32 mouse cellular contexts compared by ENCODE assay signal in the genomic region with DNA sequence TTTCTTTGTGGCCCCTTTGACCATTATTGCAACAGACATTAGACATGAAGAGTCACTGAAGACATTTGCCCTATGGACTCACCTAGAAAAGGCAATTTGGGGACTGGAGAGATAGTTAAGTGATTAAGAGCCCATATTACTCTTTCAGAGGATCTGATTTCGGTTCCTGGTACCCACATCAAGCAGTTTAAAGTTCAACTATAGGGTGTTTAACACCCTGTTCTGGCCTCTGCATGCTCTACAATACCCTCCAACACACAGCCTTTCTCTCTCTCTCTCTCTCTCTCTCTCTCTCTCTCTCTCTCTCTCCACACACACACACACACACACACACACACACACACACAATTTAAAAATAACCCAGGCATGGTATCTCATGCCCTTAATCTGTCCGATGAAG. TPM values are rescaled to one million over a fixed set of nuclear protein-coding genes. Genes with fewer than 3 reads are reported as not detected.
DNase-seq lines count a peak whose midpoint lies in the region; ATAC-seq and TF ChIP-seq lines count a peak whose summit lies in the region.
"Had no signal": no experiment of that assay in that cellular context is flagged by ENCODE, and none has a peak within 500 bp of the region (broad histone marks: within the 10 kb centered on the region; RNA-seq: fewer than 3 reads in every experiment).

No protein-coding gene starts in this region.

- no peaks in the 10 kb centered on the region for H3K79me2 ChIP-seq in macrophage (ENCODE audit: inconsistent target)

- H3K9me3 ChIP-seq in intestine, embryonic 15.5 days: no peaks in the 10 kb centered on the region
- H3K9me3 ChIP-seq in hindbrain, embryonic 12.5 days (replicated peaks): no peaks in the 10 kb centered on the region
- H3K9me3 ChIP-seq in forebrain, embryonic 10.5 days: no peaks in the 10 kb centered on the region
- no peaks in the 10 kb centered on the region for H3K9me3 ChIP-seq in midbrain, embryonic 13.5 days
- H3K9me3 ChIP-seq: hindbrain, embryonic 13.5 days had no signal

- no peak overlapping the region for H3K4me3 ChIP-seq in bone marrow macrophage, adult 2 months (ENCODE audit: insufficient read depth, low read length)
- no peak overlapping the region for H3K4me3 ChIP-seq in intestine, embryonic 15.5 days (replicated peaks)
- no peak overlapping the region for H3K4me3 ChIP-seq in macrophage (ENCODE audit: inconsistent target)
- no peak overlapping the region for H3K4me3 ChIP-seq in small intestine, adult 2 months (ENCODE audit: low read depth, low read length)
- no peak overlapping the region for H3K4me3 ChIP-seq in hindbrain, embryonic 12.5 days
- no peak overlapping the region for H3K4me3 ChIP-seq in forebrain, embryonic 10.5 days
- no peak overlapping the region for H3K4me3 ChIP-seq in midbrain, embryonic 13.5 days (replicated peaks)
- H3K4me3 ChIP-seq: heart, adult 2 months; hindbrain, embryonic 13.5 days had no signal

- no peak overlapping the region for H3K9ac ChIP-seq in intestine, embryonic 15.5 days
- H3K9ac ChIP-seq in hindbrain, embryonic 12.5 days: no peak overlapping the region
- H3K9ac ChIP-seq in midbrain, embryonic 13.5 days (replicated peaks): no peak overlapping the region
- H3K9ac ChIP-seq: forebrain, postnatal 0 days; hindbrain, embryonic 13.5 days had no signal

- peaks cover 22% of the 10 kb centered on the region for H3K4me1 ChIP-seq in bone marrow macrophage, adult 2 months (ENCODE audit: control insufficient read depth, insufficient read depth, low read length)
- no peaks in the 10 kb centered on the region for H3K4me1 ChIP-seq in intestine, embryonic 15.5 days (replicated peaks)
- H3K4me1 ChIP-seq in small intestine, adult 2 months (ENCODE audit: control insufficient read depth, insufficient read depth, insufficient read length, low read length): no peaks in the 10 kb centered on the region
- H3K4me1 ChIP-seq in hindbrain, embryonic 12.5 days: no peaks in the 10 kb centered on the region
- no peaks in the 10 kb centered on the region for H3K4me1 ChIP-seq in forebrain, embryonic 10.5 days
- H3K4me1 ChIP-seq in midbrain, embryonic 13.5 days (replicated peaks): no peaks in the 10 kb centered on the region
- H3K4me1 ChIP-seq: hindbrain, embryonic 13.5 days had no signal

- no peaks in the 10 kb centered on the region for H3K36me3 ChIP-seq in intestine, embryonic 15.5 days
- no peaks in the 10 kb centered on the region for H3K36me3 ChIP-seq in macrophage (ENCODE audit: inconsistent target)
- no peaks in the 10 kb centered on the region for H3K36me3 ChIP-seq in small intestine, adult 2 months (ENCODE audit: control insufficient read depth, insufficient read depth, low read length)
- H3K36me3 ChIP-seq in hindbrain, embryonic 12.5 days: no peaks in the 10 kb centered on the region
- no peaks in the 10 kb centered on the region for H3K36me3 ChIP-seq in forebrain, embryonic 10.5 days (replicated peaks)
- H3K36me3 ChIP-seq in midbrain, embryonic 13.5 days: no peaks in the 10 kb centered on the region
- H3K36me3 ChIP-seq: hindbrain, embryonic 13.5 days had no signal

- no peak for DNase-seq in forebrain, embryonic 10.5 days (ENCODE audit: extremely low spot score, low spot score)
- DNase-seq: adrenal gland, adult 8-10 months; adrenal gland, postnatal 25 days; cerebellum, adult 11 months; cerebellum, adult 2 months; cerebellum, adult 9-11 months; cerebellum, postnatal 36 days; forebrain, postnatal 0 days; gastrocnemius, postnatal 25 days; heart, adult 2 months had no signal

- WGBS in intestine, embryonic 15.5 days: 56% methylated on average over 2 of the region's 2 CpGs
- WGBS in macrophage (ENCODE audit: missing documents): 46% methylated on average over 2 of the region's 2 CpGs
- WGBS in small intestine, adult 2 months: 44% methylated on average over 2 of the region's 2 CpGs
- 74% methylated on average over 2 of the region's 2 CpGs for WGBS in hindbrain, embryonic 12.5 days
- WGBS in forebrain, embryonic 10.5 days: 79% methylated on average over 2 of the region's 2 CpGs
- WGBS in midbrain, embryonic 13.5 days: 74% methylated on average over 2 of the region's 2 CpGs

- no peak overlapping the region for H3K4me2 ChIP-seq in intestine, embryonic 15.5 days (replicated peaks)
- no peak overlapping the region for H3K4me2 ChIP-seq in hindbrain, embryonic 12.5 days (replicated peaks)
- no peak overlapping the region for H3K4me2 ChIP-seq in midbrain, embryonic 13.5 days (replicated peaks)
- H3K4me2 ChIP-seq: heart, embryonic 11.5 days; hindbrain, embryonic 13.5 days had no signal

- peak overlapping the region; percentile 86 for H3K27ac ChIP-seq in bone marrow macrophage, adult 2 months (ENCODE audit: insufficient read depth, low read depth, low read length)
- H3K27ac ChIP-seq in intestine, embryonic 15.5 days: no peak overlapping the region
- peak overlapping the region; percentile 71 for H3K27ac ChIP-seq in macrophage
- peak overlapping the region; percentile 35; the same call in 1 of the 2 replicates for H3K27ac ChIP-seq in small intestine, adult 2 months (ENCODE audit: insufficient read depth, low read depth, low read length)
- no peak overlapping the region for H3K27ac ChIP-seq in hindbrain, embryonic 12.5 days
- H3K27ac ChIP-seq in forebrain, embryonic 10.5 days: no peak overlapping the region
- H3K27ac ChIP-seq in midbrain, embryonic 13.5 days: no peak overlapping the region
- H3K27ac ChIP-seq: heart, adult 2 months; hindbrain, embryonic 13.5 days; hindbrain, postnatal 0 days had no signal

- peak; percentile 60 for ATAC-seq in intestine, embryonic 15.5 days
- ATAC-seq in hindbrain, embryonic 12.5 days (ENCODE audit: low FRiP score): no peak
- ATAC-seq in midbrain, embryonic 13.5 days: no peak
- ATAC-seq: activated CD4-positive, CD25-positive, alpha-beta regulatory T cell, adult 4 months; forebrain, embryonic 14.5 days; forebrain, postnatal 0 days; hindbrain, postnatal 0 days; inflammation-experienced regulatory T-cells, adult 6 months had no signal

- TF ChIP-seq CTCF in bone marrow macrophage, adult 2 months (IDR thresholded peaks at IDR 0.05; ENCODE audit: low read depth, low read length): no peak
- no peak for TF ChIP-seq CTCF in small intestine, adult 2 months (IDR thresholded peaks at IDR 0.05; ENCODE audit: extremely low read depth, insufficient read length, insufficient replicate concordance, low read depth, low read length)

- TF ChIP-seq POLR2A in bone marrow macrophage, adult 2 months (IDR thresholded peaks at IDR 0.05; ENCODE audit: borderline replicate concordance, low read depth, low read length): no peak
- TF ChIP-seq POLR2A in small intestine, adult 2 months (IDR thresholded peaks at IDR 0.05; ENCODE audit: low read depth, low read length): no peak

- H3K27me3 ChIP-seq in intestine, embryonic 15.5 days (replicated peaks): no peaks in the 10 kb centered on the region
- H3K27me3 ChIP-seq in small intestine, adult 2 months (ENCODE audit: control insufficient read depth, insufficient read depth, low read length): no peaks in the 10 kb centered on the region
- no peaks in the 10 kb centered on the region for H3K27me3 ChIP-seq in hindbrain, embryonic 12.5 days
- H3K27me3 ChIP-seq in forebrain, embryonic 10.5 days (ENCODE audit: poor library complexity, severe bottlenecking): no peaks in the 10 kb centered on the region
- no peaks in the 10 kb centered on the region for H3K27me3 ChIP-seq in midbrain, embryonic 13.5 days
- H3K27me3 ChIP-seq: hindbrain, embryonic 13.5 days had no signal

RNA-seq across cellular contexts. Expression of a gene that starts 38.6 kb away (rescaled TPM):
- 665 and 747 TPM in 2 replicates for polyA plus RNA-seq in bone marrow macrophage, adult 2 months (2012; ENCODE audit: insufficient read depth, insufficient read length, missing spikeins)
- 281 and 284 TPM in 2 replicates for polyA plus RNA-seq in intestine, embryonic 15.5 days (2015; fragmentation: Nextera tagmentation; extraction: Ambion mirVana)
- total RNA-seq in macrophage (2018; cell fraction: chromatin; rRNA removed): 1,000 to 10,000 TPM in 25 of 26 experiments, 100 to 1,000 TPM in 1; 980 to 3,396 (median 1,945) TPM
- total RNA-seq in macrophage (2018; cell fraction: cytosol; rRNA removed): 100 to 1,000 TPM; 322 to 833 (median 593) TPM
- 1,000 to 10,000 TPM in 22 of 26 experiments, 100 to 1,000 TPM in 4; 882 to 3,224 (median 1,729) TPM for total RNA-seq in macrophage (2018; cell fraction: nucleus; rRNA removed)
- polyA plus RNA-seq in macrophage (2018): 320 to 1,287 TPM (median 826 TPM) in 3 replicates
- 6.8 and 12.4 TPM in 2 replicates for polyA plus RNA-seq in small intestine, adult 2 months (2012; rRNA removed)
- polyA plus RNA-seq in hindbrain, embryonic 12.5 days (2016; fragmentation: Nextera tagmentation; extraction: Ambion mirVana): 72.1 and 78.5 TPM in 2 replicates
- polyA plus RNA-seq in forebrain, embryonic 10.5 days (2016; fragmentation: Nextera tagmentation; extraction: Ambion mirVana): 58.4 and 65.7 TPM in 2 replicates
- polyA plus RNA-seq in midbrain, embryonic 13.5 days (2015; fragmentation: Nextera tagmentation; extraction: Ambion mirVana): 70.8 and 72.8 TPM in 2 replicates

RNA-seq across cellular contexts. Expression of a gene that starts 49.4 kb away (rescaled TPM):
- not detected in 2 replicates for polyA plus RNA-seq in bone marrow macrophage, adult 2 months (2012; ENCODE audit: insufficient read depth, insufficient read length, missing spikeins)
- polyA plus RNA-seq in intestine, embryonic 15.5 days (2015; fragmentation: Nextera tagmentation; extraction: Ambion mirVana): not detected in 2 replicates
- total RNA-seq in macrophage (2018; cell fraction: chromatin; rRNA removed): under 1 TPM in 1 of 26 experiments, not detected in 25; 0.70 TPM
- under 1 TPM in 20 of 26 experiments, not detected in 6; 0.11 to 0.61 (median 0.24) TPM for total RNA-seq in macrophage (2018; cell fraction: cytosol; rRNA removed)
- under 1 TPM in 4 of 26 experiments, not detected in 22; 0.40 to 0.70 (median 0.53) TPM for total RNA-seq in macrophage (2018; cell fraction: nucleus; rRNA removed)
- 0.23 to 0.36 TPM in 2 of 3 replicates, not detected in the other for polyA plus RNA-seq in macrophage (2018)
- not detected in 2 replicates for polyA plus RNA-seq in small intestine, adult 2 months (2012; rRNA removed)
- not detected in 2 replicates for polyA plus RNA-seq in hindbrain, embryonic 12.5 days (2016; fragmentation: Nextera tagmentation; extraction: Ambion mirVana)
- polyA plus RNA-seq in forebrain, embryonic 10.5 days (2016; fragmentation: Nextera tagmentation; extraction: Ambion mirVana): not detected in 2 replicates
- not detected in 2 replicates for polyA plus RNA-seq in midbrain, embryonic 13.5 days (2015; fragmentation: Nextera tagmentation; extraction: Ambion mirVana)
- total RNA-seq: adrenal gland, adult 8-10 months; adrenal gland, postnatal 25 days; ES-E14; forebrain, postnatal 0 days; gastrocnemius, adult 8-10 months; gastrocnemius, postnatal 25 days; heart, adult 2 months; heart, postnatal 25 days; hematopoietic stem cell, adult 5-6 weeks; hindbrain, postnatal 0 days had no signal
- polyA plus RNA-seq: activated CD4-positive, CD25-positive, alpha-beta regulatory T cell, adult 4 months; cortical plate, adult 2 months; embryonic facial prominence, embryonic 11.5 days; embryonic facial prominence, embryonic 14.5 days; forebrain, embryonic 11.5 days; forebrain, embryonic 14.5 days; forebrain, postnatal 0 days; heart, adult 2 months; heart, embryonic 11.5 days; heart, embryonic 14.5 days; heart, postnatal 0 days; hindbrain, embryonic 13.5 days; hindbrain, postnatal 0 days; inflammation-experienced regulatory T-cells, adult 6 months had no signal

Comparison
In these comparisons a context has a peak if more than half of its experiments do, and no peak if none do; other contexts are left out.
1. H3K27ac ChIP-seq: peak in bone marrow macrophage, adult 2 months (single experiment), macrophage (single experiment) and small intestine, adult 2 months (single experiment); none in intestine, embryonic 15.5 days (single experiment), hindbrain, embryonic 12.5 days (single experiment), forebrain, embryonic 10.5 days (single experiment) and midbrain, embryonic 13.5 days (single experiment).